Mouse (Mus musculus) olfactory bulb, adult 2 months (tissue): ENCODE measurements around the gene Ppm1h.

ENCODE experiments used
- CTCF ChIP-seq: fragments of 200-500 bp; IDR thresholded peaks from 2 replicates; pipeline ENCODE4 v1.5.1; 2012; ENCODE audit warnings: low read depth, mild to moderate bottlenecking, low read length, moderate library complexity; ENCODE audit not compliant: insufficient read depth
- POLR2A ChIP-seq: fragments of 200-500 bp; IDR thresholded peaks from 2 replicates; pipeline ENCODE4 v1.6.1; 2012; ENCODE audit warnings: mild to moderate bottlenecking, low read depth, low read length, moderate library complexity; ENCODE audit not compliant: insufficient read depth

GRCm38 (mm10) chr10:122758346-122758745 is 79.8 kb downstream of the Ppm1h start:
- TF ChIP-seq CTCF: no peak
- no peak for TF ChIP-seq POLR2A
